Mouse (Mus musculus) cerebellum, adult 11 months (tissue): ENCODE measurements around the gene Eif4e.

Source experiments
- DNase-seq: peaks from one replicate; pipeline ENCODE4 v3.0.0; 2022

The Eif4e gene

DNA sequence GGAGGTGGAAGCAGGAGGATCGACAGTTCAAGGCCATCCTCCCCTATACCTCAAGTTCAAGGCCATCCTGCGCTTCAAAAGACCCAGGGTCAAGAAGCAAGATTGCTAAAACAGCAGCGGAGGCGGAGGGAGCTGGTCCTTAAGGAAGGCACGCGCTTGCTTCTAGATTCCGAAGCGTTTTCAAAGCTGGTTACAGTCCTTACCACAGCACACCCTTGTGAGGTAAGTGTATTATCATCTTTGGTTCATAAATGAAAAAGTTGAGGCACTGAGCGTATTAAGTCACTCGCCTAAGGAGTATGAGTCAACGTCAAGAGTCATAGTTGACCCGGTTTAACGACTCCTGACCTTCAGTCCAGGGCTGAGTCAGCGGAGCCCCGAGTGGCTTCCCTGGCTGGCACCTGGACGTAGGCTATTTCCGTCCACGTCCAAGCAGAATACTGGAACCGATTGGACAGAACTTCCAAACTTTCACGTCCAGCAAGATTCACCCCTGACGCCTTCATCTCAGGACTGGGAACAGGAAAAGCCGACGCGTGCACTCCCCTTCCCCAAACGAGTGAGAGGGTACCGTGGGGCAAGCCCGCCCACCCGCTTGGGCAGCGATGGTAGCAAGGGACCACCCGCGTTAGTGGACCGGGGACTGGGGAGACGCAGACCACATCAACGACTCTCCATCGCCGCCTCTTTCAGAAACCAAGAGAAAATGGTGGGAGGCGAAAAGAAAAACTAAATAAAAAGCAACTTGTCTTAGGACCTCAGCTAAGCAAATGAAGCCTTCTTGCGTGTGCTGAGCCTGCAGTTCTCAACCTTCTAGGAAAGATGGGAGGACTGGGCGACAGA, at the start of gene Eif4e:
Eif4e (plus strand) TSS at position 107 of the 843 bp plus-strand sequence.
- DNase-seq, result peak; percentile 45

DNA sequence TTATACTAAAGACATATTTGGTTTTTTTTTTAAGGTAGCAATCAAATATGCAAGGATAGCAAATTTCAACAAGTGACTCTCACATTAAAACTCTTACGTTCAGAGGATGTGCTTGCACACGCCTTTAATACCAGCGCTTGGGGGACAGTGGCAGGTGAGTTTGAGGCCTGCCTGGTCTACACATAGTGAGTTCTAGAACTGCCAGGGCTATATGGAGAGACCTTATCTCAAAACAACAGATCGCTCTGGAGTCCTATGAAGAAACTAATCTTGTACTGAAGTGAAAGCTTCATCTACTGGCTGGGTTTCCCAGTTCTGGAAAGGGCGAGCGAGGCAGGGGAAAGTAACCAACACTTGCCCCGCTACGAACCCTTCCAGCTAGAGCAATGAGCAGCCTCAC, 46.5 kb upstream of the Eif4e start:
- DNase-seq, result no peak

DNA sequence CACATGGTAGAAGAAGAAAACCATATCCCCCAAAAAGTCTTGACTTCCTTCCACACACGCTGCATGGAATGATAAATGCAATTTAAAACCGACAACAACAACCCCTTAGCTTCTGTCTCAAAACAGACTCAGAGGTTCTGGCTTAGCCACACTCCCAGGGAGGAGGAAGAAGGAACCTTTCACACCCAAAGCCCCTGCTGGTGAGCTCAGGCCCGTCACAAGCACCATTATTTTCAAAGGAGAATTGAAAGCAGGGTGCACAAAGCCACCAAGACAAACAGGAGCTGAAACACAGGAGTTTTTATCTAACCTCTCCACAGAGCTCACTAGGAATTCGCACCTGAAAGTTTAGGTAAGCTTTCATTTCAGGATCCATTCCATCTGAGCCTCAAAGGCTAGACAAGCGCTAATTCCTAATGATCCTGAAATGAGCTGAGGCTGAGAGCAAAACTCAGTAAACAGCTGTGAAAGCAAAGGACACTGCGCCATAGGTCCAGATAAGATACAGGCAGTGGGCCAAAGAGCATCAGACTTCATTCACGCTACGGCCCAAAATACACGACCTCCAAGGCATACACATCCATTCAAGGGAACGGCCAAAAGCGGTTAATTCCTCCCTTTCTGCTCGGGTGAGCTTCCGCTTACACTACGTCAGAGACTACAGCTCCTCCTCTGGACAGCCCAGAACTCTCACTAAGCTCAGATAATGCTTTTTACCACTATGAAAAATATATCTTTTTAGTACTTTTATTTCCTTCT, 44.3 kb upstream of the Eif4e start:
- no peak for DNase-seq

DNA sequence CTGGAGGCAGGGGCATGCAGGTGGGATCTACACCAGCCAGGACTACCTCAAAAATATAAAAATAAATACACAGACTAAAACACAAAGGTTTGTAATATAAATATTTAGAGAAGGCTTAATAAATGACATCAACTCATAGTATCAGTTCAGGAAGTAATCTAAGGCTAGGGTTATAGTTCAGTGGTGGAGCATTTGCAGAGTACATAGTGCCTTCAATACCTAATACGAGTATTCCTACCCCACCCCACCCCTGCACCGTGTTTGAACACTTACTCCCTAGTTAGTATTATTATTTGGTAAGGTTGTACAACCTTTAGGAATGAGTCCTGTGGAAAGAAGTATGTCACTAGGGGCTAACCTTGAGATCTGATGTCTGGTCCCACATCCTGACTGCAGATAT, 42.7 kb upstream of the Eif4e start:
- DNase-seq, result no peak

DNA sequence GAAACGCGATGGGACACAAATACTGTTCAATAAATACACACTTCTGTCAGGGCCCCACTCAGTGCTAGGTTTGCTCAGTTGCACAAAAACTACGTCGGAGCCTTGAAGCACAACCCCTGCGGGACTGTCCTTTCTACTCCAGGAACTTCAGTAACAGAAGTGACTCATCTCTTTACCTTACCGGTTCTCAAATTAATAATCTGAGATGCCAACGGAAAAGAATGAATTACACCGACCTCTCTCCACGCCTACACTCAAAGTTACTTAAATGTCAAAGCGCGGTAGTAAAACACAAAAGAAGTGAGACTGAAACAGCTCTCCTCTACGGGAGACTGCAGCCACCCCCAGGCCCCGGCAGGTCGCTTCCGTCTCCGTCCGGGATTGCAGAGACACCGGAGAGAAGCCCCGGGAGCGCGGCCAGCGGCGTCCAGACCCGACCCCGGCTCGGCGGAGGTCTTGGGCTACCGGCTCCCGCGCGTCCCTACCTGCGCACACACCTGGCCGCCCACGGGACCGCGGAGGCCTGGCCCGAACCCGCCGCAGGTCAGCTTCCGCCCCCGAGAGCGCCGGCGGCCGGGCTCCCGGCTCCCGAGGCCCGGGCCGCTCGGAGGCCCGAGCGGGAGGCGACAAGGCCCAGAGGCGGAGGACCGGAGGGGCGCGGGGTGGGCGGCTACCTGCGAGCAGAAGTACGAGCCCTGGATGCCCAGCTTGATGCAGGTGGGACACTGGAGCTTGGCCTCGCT, 37.2 kb upstream of the Eif4e start:
- DNase-seq, result no peak

DNA sequence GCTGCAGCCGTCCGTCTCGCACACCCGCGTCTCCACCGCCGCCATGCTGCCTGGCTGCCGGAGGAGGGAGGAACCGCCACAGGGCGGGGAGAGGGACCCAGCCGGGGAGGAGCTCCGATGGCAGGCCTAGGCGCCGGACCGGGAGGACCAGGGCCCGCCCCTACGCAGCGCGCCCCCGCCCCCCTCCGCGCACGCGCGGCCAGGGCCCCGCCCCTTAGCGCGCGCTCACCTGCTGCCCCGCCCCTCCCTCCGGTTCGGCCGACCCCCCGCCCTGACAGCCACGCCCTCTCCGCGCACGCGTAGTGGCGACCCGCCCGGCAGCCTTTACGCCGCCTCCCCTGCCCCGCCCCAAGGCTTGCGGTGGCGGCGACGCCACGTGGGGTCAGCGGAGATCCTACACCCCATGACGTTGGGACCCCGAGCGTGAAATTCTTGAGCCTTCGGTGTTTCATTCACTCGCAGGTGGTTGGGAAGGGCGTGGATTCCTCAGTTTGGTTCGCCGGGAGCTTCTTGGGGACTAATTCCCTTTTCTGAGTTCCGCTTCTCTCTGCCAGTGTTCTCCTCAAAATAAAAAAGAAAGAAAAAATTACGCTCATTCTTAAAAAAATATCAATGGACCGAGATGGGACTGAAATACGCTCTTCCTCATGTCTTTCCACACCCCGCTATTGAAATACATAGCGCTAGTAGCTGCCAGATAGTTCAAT, 36.5 kb upstream of the Eif4e start, which contains the start of gene Metap1:
Metap1 (minus strand) TSS at position 189 of the 707 bp plus-strand sequence.
- DNase-seq, result peak; percentile 95

DNA sequence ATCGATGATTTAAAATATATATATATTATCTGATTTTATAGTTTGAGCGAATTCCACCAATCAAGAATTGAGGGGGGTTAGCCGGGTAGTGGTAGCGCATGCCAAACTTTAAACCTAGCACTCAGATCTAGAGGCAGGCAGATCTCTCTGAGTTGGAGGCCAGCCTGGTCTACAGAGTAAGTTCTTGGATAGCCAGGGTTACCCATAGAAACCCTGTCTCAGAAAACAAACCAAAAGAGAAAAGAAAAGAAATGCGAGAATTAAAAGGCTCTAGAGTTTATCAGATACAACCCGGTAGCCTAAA, 36.0 kb upstream of the Eif4e start:
- DNase-seq, result peak; percentile 13

DNA sequence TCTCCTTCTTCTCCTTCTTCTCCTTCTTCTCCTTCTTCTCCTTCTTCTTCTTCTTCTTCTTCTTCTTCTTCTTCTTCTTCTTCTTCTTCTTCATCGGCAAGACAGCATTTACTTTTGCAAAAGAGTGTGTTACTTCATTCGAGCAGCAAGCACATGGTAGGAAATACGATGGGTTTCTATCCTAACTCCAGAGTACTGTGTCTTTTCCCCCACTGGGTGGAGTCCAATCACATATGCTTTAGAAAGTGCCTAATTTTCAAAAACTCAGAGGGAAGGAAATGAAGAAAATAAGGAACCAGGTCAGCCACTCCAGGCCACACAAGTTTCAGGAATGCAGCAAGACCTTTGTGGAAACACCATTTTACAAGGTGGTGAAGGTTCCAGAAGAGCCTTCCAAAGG, 32.3 kb upstream of the Eif4e start:
- DNase-seq, result no peak

DNA sequence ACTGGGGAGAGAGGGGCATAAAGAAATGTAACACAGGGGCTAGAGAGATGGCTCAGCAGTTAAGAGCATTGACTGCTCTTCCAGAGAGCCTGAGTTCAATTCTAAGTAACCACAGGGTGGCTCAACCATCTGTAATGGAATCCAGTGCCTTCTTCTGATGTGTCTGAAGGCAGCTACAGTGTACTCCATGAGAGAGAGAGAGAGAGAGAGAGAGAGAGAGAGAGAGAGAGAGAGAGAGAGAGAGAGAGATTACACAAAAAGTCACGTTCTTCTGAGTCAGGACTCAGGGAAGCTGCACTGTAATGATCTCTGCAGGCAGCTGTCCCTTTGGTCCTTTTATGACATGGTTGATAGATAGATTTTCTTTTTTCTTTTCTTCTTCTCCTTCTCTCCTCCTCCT, 31.4 kb upstream of the Eif4e start:
- no peak for DNase-seq

DNA sequence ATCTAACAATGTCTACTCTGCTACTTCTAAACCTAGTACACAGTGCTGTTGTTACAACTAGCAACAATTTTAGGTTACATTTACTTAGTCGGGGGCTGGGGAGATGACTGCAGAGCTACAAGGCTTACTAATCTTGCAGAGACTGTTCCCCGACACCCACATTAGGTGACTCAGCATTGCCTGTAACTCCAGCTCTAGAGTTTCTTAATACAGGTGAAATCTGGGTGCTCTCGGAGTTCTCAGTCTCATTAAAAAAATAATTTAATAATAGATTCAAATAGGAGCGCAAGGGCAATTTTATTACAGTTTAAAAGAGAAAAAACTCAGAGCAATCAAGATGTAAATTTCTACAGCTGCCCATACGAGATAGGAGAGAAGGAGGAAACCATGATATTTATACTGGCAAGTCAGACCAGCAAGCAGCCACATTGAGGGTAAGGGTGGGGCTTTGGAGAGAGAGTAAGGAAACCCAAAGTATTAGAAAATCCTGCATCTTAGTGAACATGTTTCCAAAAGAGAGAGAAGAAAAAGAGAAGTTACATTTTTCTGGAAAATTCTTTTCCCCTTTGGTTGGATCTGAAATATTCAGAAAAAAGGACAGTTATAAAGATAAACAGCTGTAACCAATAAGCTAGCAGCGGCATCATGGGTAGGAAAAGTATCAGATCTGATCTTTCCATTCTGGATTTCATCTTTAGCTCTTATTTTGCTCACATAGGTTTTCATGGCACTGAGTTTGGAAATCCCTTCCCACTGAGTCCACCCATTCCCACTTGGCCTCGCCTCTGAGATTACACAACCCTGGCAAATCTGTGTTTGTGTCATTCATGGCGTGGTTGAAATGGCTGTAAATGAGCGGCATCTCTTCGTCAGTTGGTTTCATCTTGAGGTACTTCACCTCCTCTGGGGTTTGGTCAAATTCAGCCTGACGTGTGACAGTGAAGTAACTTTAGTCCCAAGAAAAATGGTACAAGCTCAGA, 30.5 kb upstream of the Eif4e start:
- no peak for DNase-seq

DNA sequence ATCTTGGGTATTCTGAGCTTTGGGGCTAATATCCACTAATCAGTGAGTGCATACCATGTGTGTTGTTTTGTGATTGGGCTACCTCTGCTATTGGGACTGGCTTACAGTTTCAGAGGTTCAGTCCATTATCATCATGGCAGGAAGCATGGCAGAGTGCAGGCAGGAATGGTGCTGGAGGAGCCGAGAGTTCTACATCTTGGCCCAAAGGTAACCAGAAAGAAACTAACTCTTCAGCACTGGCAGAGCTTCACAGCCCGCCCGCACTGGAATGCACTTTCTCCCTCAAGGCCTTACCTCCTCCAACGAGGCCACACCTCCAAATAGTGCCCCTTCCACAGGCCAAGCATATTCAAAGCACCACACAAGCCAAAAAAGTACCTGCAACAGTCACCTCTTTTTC, 27.2 kb upstream of the Eif4e start:
- no peak for DNase-seq

DNA sequence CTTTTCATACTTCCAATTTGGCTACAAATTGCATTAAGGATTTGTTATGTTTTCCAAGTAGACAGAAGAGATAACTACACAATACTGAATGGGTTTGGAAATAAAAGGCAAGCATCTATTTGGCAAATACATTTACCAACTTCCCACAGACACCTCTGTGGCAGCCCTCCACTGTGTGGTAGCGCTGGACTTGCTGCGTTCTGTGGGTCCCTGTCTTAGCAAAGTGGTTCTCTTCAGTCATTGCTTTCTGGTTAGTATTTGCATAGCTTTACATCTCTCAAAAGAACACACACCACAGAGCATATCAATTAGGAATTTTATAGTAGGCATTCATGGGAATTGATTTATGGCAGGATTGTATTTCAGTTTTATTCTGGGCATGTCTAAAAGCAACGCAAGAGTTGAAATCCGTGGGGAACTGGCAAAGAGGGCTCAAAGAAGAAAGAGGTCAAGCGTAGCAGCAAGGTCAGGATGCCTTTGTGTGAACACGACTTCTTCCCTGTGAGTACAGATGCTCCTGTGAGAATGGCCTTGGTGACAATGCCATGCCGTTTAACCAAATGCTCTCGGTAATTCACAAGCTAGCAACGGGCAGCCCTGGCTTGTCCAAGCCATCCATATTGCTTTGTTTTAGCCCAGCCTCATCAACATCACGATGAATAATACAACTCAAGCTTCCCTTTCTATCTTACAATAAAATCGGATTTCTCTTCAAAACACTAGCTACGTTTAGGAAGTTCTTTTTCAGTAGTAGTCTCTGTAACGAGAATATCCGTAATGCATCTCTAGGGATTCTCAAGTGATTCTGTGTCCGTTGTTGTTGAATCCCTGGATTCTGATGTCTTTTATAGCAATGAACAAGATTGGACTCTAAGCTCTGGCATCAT, 25.9 kb upstream of the Eif4e start:
- no peak for DNase-seq

DNA sequence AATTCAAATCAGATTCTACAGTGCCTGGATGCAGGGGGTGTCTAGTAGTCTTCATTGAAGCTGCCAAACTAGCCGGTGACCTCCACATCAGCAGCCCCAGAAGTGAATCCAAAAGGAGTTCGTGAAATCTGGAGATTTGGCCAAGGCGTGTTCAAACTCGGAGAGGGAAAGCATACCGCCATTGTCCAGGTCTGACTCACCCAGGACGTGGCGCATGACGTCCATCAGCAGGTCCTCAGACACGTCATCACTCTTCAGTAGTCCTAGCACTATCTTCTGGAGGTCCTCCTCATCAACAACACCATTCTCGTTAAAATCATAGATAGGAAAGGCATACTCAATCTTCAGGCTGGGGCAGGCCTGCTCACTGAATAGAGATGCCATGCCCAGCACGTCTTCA, 22.2 kb upstream of the Eif4e start:
- no peak for DNase-seq

DNA sequence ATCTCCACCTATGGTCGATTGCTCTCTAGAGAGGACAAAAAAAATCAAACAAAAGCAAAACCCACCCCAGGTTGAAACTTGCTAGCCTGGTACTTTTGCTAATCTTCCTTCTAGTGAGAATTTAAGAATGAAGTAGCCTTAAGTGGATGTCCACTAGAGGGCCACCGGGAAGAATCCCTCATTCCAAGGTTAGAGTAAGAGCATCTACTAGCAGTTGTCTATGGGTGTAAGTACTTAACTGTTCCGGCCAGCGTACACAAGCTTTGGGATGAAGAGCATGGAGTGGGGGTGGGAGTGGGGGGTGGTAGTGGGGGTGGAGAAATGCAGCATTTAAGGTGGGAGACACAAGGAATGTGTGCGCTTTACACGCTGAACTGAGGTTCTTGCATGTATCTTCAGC, 19.2 kb upstream of the Eif4e start:
- peak; percentile 22 for DNase-seq

DNA sequence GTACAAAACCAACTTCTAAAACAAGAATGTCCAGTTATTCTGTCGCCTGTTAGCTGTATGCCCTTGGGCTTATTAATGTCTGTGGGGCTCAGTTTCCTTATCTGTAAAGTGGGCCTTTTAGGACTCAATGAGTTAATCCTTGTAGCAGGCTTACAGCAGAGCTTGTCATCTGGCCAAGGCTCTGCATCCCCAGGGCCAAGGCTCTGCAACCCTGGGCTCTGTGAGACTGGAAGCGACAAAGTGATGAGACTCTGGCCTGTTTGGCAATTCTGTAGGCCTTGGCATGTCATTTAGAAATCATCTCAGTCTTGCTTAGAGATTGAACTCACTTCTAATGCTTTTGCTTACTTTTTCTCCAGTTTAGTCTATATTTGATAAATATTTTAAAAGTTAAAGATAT, 16.4 kb upstream of the Eif4e start:
- DNase-seq, result no peak

DNA sequence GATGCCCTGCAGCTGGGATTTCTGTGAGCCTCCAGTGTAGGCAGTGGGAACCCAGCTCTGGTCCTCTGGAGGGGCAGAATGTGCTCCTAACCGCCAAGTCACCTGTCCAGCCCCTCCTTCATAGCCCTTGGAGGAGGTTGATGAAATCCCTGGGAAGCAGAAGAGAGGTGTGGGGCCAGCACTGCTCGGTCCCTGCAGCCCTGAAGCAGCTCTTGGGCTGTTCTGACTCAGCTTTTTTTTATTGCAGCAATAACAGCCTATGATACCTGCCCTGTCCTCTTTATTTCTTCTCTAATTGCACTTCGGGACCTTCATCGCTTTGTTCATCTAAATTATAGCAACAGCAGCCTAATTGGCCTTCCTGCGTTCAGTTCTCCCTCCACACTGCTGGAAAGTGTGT, 15.5 kb upstream of the Eif4e start:
- no peak for DNase-seq

DNA sequence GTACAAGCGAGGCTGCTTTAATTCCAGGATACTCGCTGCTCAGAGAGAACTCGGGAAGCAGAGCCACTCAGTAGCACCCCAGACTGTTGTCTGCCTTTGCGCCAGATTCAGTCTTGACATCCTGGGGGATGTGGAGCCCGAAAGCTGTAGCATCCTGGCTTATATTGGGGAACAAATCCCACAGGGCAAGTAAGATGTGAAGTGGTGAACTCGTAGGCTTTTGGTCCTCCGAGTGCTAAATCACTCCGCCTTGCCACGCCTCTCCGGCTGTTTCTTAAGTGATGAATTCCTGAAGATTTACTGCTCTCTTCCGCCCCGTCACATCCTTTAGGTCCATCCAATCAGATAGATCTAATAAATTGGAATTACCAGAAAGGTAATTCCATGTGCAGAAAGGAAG, 12.7 kb upstream of the Eif4e start:
- DNase-seq, result no peak

DNA sequence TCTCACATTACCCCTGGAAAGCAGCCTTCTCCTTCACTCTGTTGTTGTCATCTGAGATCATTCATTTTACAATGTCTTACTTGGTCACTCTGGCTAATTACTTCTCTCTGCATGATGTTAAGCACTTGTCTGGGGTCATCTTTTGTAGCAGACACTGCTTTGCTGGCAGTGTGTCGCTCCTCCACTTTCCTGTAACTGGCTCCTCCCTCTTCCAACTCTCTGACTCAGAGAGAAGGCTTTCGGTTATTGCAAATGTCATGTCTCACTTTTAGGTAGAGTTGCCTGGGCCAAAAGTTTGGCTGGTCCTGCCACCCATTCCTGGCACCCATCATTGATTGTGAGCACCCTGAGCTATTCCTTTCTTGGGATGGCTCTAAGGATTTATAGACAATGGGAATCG, 11.2 kb upstream of the Eif4e start:
- DNase-seq, result no peak

DNA sequence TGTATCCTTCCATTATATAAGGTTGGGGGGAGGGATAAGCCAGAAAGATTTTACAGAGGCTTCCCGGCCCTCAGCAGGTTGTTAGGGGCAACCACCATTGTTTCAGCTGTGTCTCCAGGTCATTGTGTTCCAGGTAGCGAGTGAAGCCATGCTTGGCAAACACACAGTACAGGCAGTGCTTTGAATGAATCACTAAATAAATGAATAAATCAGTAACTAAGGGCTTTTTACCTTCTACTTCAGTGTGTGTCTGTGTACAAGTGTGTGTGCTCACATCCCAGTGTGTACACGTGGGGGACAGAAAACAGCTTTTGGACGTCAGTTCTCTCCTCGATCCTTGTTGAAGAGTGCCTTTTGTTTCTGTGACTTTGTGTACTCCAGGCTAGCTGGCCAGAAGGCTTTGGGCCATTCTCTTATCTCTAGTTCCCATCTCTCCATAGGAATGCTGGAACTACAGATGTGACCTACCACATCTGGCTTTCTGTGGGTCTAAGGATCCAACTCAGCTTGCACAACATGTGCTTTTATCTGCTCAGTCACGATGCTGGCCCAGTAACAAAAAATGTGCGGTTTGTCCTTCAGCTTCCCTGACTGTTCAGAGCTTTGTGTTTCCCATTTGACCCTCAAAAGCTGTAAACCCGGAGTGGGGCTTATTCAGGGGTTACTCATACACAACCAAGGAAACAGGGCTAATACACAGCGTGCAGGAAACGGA, 10.2 kb upstream of the Eif4e start:
- no peak for DNase-seq

DNA sequence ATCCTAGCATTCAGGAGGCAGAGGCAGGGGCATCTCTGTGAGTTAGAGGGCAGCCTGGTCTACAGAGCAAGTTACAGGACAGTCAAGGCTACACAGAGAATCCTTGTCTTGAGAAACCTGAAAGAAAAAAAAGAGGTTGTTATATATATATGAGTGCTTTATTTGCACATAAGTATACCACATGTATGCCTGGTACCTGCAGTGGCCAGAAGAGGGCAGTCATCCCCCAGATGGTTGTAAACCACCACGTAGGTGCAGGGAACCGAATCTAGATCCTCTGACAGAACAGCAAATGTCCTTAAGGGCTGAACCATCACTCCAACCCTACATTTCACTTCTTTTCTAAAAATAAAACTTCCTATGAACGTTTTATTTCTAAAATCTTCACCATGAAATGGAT, 8.1 kb upstream of the Eif4e start:
- DNase-seq, result no peak
